Mouse (Mus musculus): ENCODE data around the gene Ush1c. TPM values are rescaled to one million over a fixed set of nuclear protein-coding genes. Genes with fewer than 3 reads are reported as not detected.

Gene Ush1c
- polyA plus RNA-seq, 1 experiment, result 0.29 TPM

DNA sequence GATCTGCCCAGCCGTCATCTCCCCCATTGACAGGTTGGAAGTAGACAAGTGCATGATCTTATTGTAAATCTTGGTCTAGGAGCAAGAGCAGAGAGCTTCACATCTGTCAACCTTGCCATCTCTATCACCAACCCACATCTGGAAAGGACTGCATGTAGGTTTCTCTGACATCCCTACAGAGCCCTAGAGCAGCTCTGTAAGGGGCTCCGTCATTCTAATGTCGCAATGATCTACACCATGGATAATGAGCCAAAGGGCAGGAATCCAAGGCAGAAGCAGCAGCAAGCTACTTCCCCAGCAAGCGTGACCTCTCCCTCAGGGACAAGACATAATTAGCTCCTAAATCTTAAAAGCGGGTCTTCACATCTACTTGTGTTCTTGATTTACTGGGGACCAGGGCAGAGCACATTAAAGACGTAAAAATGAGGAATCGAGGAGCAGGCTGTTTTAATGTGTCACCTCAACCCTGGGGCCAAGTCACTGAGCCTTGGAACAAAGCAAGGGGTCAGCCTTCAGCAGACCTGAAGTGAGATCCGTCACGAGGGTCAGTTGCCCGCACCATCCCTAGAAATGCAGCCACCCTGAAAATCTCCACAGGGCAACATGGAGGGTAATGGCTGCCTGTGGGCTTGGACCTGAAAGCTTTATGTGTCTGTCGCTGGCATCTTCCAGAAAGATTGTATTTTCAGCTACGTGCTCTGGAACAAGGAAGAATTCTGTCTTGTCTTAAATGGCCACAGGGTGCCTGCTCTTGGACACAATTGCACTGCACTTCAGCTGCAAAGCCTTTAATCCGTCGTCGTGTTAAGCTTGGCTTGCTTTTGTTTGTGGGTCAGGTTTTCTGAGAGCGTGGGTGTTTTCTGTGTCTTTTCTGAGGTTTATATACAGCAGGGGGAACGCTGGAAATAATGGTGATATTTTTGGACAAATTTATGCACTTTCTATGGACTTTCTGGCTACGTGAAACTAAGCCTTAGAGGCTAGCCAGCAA is 83.5 kb downstream of the Ush1c start:
- H3K27ac ChIP-seq (ENCODE audit: insufficient read depth, low read length), result no peak overlapping the region
- no peak overlapping the region for H3K4me3 ChIP-seq (ENCODE audit: insufficient read depth, low read length)
- TF ChIP-seq POLR2A (IDR thresholded peaks at IDR 0.05; ENCODE audit: extremely low read depth, insufficient read depth, low read length) (no peak), CTCF (IDR thresholded peaks at IDR 0.05; ENCODE audit: extremely low read depth, insufficient read depth, low read length) (no peak)
- 0 out of 2 replicates have a peak, but pooled peaks cover 2% of the 10 kb centered on the region for H3K4me1 ChIP-seq (ENCODE audit: control insufficient read depth, insufficient read depth, low read length)

DNA sequence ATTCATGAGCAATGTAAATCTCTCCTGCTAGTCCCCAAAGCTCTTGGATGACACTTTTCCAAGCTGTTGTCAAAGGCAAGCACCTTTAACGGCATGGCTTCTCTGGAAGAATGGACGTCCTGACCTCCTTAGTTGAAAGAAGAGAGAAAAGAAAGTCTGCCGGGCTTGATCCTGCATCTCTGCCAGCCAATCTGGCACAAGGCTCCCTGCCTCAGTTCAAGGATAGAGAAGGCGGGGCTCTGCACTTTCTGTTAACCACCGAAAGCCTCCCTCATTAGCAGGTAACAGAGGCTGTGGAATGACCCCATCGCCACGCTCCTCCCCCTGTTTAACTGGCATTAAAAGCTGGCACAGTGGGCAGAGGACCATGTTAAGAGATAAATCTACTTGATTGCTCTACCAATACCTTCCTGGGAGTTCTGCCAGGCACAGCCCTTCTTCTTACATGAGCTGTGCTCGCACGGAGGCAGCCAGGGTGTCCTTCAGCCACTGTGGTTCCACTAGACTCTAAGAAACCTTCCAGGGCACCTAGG is 85.4 kb downstream of the Ush1c start:
- no peak overlapping the region for H3K4me3 ChIP-seq (ENCODE audit: insufficient read depth, low read length)
- H3K27ac ChIP-seq (ENCODE audit: insufficient read depth, low read length), result no peak overlapping the region
- H3K4me1 ChIP-seq (ENCODE audit: control insufficient read depth, insufficient read depth, low read length), result no peaks in the 10 kb centered on the region
- TF ChIP-seq CTCF (IDR thresholded peaks at IDR 0.05; ENCODE audit: extremely low read depth, insufficient read depth, low read length) (no peak), POLR2A (IDR thresholded peaks at IDR 0.05; ENCODE audit: extremely low read depth, insufficient read depth, low read length) (no peak)

DNA sequence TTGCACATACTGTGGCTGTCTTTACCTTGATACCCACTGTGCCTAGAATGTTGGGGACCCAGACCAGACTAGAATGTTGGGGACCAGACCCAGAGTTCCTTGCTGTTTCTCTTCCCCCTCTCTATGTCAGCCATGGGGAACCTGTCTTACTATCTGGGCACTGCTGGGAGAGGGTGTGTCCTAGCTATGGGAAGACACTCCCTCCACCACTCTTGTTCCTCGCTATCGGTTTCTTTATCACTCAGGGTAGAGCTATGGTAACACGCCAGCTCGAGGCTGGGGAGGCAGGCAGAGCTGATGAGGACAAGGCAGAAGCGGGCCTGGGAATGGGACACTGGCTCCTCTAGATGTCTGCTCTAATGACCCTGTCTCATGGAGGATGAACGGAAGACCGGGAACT is 90.9 kb downstream of the Ush1c start:
- Histone ChIP-seq H3K4me1 (ENCODE audit: control insufficient read depth, insufficient read depth, low read length) (no peaks in the 10 kb centered on the region), H3K4me3 (ENCODE audit: insufficient read depth, low read length) (no peak overlapping the region), H3K27ac (ENCODE audit: insufficient read depth, low read length) (no peak overlapping the region)
- TF ChIP-seq CTCF (IDR thresholded peaks at IDR 0.05; ENCODE audit: extremely low read depth, insufficient read depth, low read length) (no peak), POLR2A (IDR thresholded peaks at IDR 0.05; ENCODE audit: extremely low read depth, insufficient read depth, low read length) (no peak)

DNA sequence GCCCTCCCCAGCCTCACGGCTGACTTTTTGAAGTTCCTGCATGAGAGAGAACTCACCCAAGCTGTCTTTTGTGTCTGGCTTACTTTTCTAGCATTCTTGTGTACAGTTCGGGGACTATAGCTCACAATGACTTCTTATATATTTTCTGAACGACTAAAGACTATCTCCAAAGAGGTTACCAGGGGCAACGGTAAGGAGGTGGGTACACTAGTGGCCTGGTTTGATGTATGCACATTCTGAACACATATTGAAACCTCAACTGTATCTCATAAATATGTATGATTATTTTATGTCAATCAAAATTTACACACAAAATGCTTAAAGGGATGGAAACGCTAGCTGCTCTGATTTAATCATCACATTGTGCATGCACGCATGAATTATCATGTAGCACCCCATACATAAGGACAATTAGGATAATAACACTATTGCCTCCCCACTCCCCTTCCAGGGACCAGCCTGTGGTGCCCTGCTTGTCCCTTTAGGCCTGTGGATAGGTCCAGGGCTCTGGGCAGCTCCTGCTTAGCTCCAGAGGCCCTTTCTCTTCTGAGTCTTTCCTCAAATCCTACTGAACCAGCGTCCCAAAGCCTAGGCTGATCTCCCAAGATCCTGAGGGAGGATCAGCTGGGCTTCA is 91.5 kb downstream of the Ush1c start:
- H3K4me3 ChIP-seq (ENCODE audit: insufficient read depth, low read length), result no peak overlapping the region
- H3K27ac ChIP-seq (ENCODE audit: insufficient read depth, low read length), result no peak overlapping the region
- H3K4me1 ChIP-seq (ENCODE audit: control insufficient read depth, insufficient read depth, low read length), result no peaks in the 10 kb centered on the region
- TF ChIP-seq CTCF (IDR thresholded peaks at IDR 0.05; ENCODE audit: extremely low read depth, insufficient read depth, low read length) (no peak), POLR2A (IDR thresholded peaks at IDR 0.05; ENCODE audit: extremely low read depth, insufficient read depth, low read length) (no peak)

Other genes starting within 250 kb of the Ush1c start
- gene Abcc6, start 208.2 kb downstream of the Ush1c start, polyA plus RNA-seq (2012; rRNA removed), result 2.3 and 3.1 TPM in 2 replicates
- 70.3 and 71.5 TPM in 2 replicates for gene Nomo1, start 204.8 kb downstream of the Ush1c start, polyA plus RNA-seq (2012; rRNA removed)
- gene Kcnj11, start 137.7 kb downstream of the Ush1c start, polyA plus RNA-seq (2012; rRNA removed), result 44.6 and 51.0 TPM in 2 replicates
- 29.1 and 31.5 TPM in 2 replicates for gene Abcc8, start 58.5 kb downstream of the Ush1c start, polyA plus RNA-seq (2012; rRNA removed)
- 0.10 and 0.13 TPM in 2 replicates for gene Otog, start 2.5 kb upstream of the Ush1c start, polyA plus RNA-seq (2012; rRNA removed)
- gene Myod1, start 138.0 kb upstream of the Ush1c start, polyA plus RNA-seq (2012; rRNA removed), result 0.10 and 0.25 TPM in 2 replicates
- 80.3 and 85.7 TPM in 2 replicates for gene Kcnc1, start 158.0 kb upstream of the Ush1c start, polyA plus RNA-seq (2012; rRNA removed)

Measured in cortical plate, adult 2 months (tissue).